Mouse (Mus musculus) liver, embryonic 16.5 days (tissue): ENCODE measurements around the gene Cpeb3. TPM values are rescaled to one million over a fixed set of nuclear protein-coding genes. Genes with fewer than 3 reads are reported as not detected.
"Not testable (repeated sequence)": the region's sequence is repeated elsewhere in the genome, so short reads cannot be mapped to it uniquely, and the experiment has no call there.

ENCODE experiments used
- ATAC-seq: fragments of 200-750 bp; cut with Nextera tagmentation; 2 replicates; pipeline ENCODE4 v1.8.0; 2017; ENCODE audit warnings: low read depth, mild to moderate bottlenecking, moderate number of reproducible peaks, moderate library complexity
- H3K27ac ChIP-seq: fragments of 300-500 bp; sonication (generic); 2 replicates; pipeline ENCODE4 v1.5.1; 2014; ENCODE audit warnings: mild to moderate bottlenecking, low read length
- H3K27me3 ChIP-seq: fragments of 300-500 bp; sonication (generic); 2 replicates; pipeline ENCODE4 v1.6.1; 2014; ENCODE audit warnings: low read depth, low read length, mixed read lengths; ENCODE audit not compliant: control insufficient read depth, insufficient read depth
- H3K36me3 ChIP-seq: fragments of 300-500 bp; sonication (generic); 2 replicates; pipeline ENCODE4 v1.6.1; 2014; ENCODE audit warnings: mild to moderate bottlenecking; ENCODE audit not compliant: control insufficient read depth, insufficient read depth
- H3K4me1 ChIP-seq: fragments of 300-500 bp; sonication (generic); 2 replicates; pipeline ENCODE4 v1.6.1; 2014; ENCODE audit warnings: low read depth, low read length, mixed read lengths; ENCODE audit not compliant: control insufficient read depth
- H3K4me2 ChIP-seq: fragments of 300-500 bp; sonication (generic); 2 replicates; pipeline ENCODE4 v1.6.1; 2014; ENCODE audit warnings: low read depth, low read length, mixed read lengths
- H3K4me3 ChIP-seq: fragments of 300-500 bp; sonication (generic); 2 replicates; pipeline ENCODE4 v1.5.1; 2014; ENCODE audit warnings: low read depth, mild to moderate bottlenecking, low read length
- H3K9ac ChIP-seq: fragments of 300-500 bp; sonication (generic); 2 replicates; pipeline ENCODE4 v1.6.1; 2014; ENCODE audit warnings: low read depth, low read length
- H3K9me3 ChIP-seq: fragments of 300-500 bp; sonication (generic); replicated peaks from 2 replicates; pipeline ENCODE4 v1.6.1; 2016; ENCODE audit warnings: low read length; ENCODE audit not compliant: control insufficient read depth
- whole genome bisulfite sequencing: fragments of 180-500 bp; shearing (Covaris S2); extraction: QIAGEN DNeasy Blood & Tissue Kit; methylation state at CpG from one replicate; pipeline ENCODE4 v1.1.7; 2014; ENCODE audit not compliant: insufficient replicate concordance; 5-methylcytosine and 5-hydroxymethylcytosine counted together
- polyA plus RNA-seq: library from polyadenylated mRNA; unstranded; fragments of >200 nt; fragmentation: Nextera tagmentation; extraction: Ambion mirVana; gene quantifications from 2 replicates; pipeline ENCODE4 v1.2.1, GENCODE M21; 2015

Cpeb3 gene
- polyA plus RNA-seq, 1 experiment from 2014 or later: 3.8 TPM

DNA sequence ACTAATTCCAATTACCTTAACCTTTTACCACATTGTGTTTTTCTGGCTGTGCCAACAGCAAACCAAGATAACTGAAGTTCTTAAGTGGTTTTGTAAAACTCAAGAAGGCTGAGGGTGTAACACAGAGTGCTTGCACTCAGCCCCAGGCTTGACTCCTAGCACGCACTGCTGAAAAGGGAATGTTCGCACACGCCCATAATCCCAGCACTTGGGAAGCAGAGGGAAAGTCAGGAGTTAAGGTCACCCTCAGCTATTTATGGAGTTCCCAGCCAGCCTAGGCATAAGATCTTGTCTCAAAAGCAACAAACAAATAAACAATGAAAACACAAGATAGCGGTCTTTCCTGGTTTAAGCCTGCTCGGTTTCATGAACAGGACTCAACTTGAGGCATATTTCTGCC is 63.0 kb downstream of the Cpeb3 start:
- peaks cover 17% of the 10 kb centered on the region for H3K4me1 ChIP-seq
- no peak for ATAC-seq
- no peak overlapping the region for H3K4me2 ChIP-seq

DNA sequence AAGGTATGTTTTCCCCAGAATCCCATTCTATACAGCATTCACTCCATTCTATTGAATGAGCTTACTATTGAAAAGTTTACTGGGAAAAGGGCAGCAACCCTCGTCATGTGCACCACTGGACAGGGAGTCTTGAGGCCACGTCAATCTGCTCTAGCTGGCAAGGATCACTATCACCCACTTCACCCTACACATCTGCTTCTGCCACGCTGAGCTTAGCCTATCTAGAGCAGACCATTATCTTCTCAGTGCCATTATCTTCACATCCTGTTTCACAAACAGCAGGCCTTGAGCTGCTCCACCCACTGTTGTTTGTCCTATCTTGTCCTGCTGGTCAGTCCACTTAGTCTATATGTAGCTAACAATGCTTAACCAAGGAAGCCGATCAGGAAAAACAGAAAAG is 66.8 kb downstream of the Cpeb3 start:
- no peaks in the 10 kb centered on the region for H3K36me3 ChIP-seq
- 14% methylated on average over 4 of the region's 4 CpGs for WGBS
- peaks cover 17% of the 10 kb centered on the region for H3K4me1 ChIP-seq
- H3K4me2 ChIP-seq: peak overlapping the region; percentile 30
- no peaks in the 10 kb centered on the region for H3K9me3 ChIP-seq
- ATAC-seq: peak; percentile 92
- H3K9ac ChIP-seq: no peak overlapping the region
- H3K27me3 ChIP-seq: no peaks in the 10 kb centered on the region
- H3K27ac ChIP-seq: no peak overlapping the region
- no peak overlapping the region for H3K4me3 ChIP-seq

More for the DNA sequence above, 63.0 kb downstream of the Cpeb3 start:
- 91% methylated on average over 5 of the region's 5 CpGs for WGBS
- no peaks in the 10 kb centered on the region for H3K36me3 ChIP-seq
- no peak overlapping the region for H3K4me3 ChIP-seq
- H3K27me3 ChIP-seq: no peaks in the 10 kb centered on the region
- H3K9me3 ChIP-seq: no peaks in the 10 kb centered on the region
- no peak overlapping the region for H3K9ac ChIP-seq
- H3K27ac ChIP-seq: no peak overlapping the region

DNA sequence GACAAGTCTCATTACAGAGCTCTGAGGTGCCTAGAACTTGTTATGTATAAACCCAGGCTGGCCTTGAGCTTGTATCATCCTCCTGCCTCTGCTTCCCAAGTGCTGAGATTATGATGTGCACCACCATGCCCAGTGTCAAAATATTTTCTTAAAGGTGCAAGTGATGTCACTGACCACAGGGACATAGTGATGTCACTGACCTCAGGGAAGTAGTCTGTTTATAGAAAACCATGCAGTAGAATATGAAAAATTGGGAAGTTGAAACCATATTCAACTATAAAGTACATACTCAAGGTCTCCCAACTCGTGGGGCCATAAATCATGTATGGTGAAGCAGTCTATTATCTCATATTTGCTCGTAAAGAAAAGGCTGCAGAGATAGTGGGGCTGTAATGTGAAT is 71.3 kb downstream of the Cpeb3 start:
- H3K36me3 ChIP-seq: no peaks in the 10 kb centered on the region
- no peak overlapping the region for H3K9ac ChIP-seq
- ATAC-seq: no peak
- no peaks in the 10 kb centered on the region for H3K27me3 ChIP-seq
- H3K4me3 ChIP-seq: no peak overlapping the region
- peaks cover 10% of the 10 kb centered on the region for H3K4me1 ChIP-seq
- 24% methylated on average over 2 of the region's 2 CpGs for WGBS
- H3K4me2 ChIP-seq: no peak overlapping the region
- no peaks in the 10 kb centered on the region for H3K9me3 ChIP-seq
- H3K27ac ChIP-seq: no peak overlapping the region

DNA sequence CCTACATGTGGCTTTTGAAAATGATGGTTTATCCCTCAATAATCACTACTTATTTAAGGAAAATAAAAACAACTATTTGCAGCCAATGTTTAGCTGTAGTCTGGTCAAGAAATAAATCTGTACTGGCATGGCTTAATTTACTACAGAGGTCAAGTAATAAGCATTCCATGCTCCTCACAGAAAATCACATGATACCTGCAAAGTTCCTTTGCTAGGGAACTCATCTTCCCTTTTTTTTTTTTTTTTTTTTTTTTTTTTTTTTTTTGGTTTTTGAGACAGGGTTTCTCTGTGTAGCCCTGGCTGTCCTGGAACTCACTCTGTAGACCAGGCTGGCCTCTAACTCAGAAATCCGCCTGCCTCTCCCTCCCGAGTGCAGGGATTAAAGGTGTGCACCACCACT is 72.9 kb downstream of the Cpeb3 start:
- not testable (repeated sequence) for ATAC-seq, H3K27ac ChIP-seq, H3K4me3 ChIP-seq, H3K4me1 ChIP-seq, H3K36me3 ChIP-seq, H3K4me2 ChIP-seq, H3K9me3 ChIP-seq, H3K27me3 ChIP-seq, H3K9ac ChIP-seq
- 85% methylated on average over 2 of the region's 2 CpGs for WGBS

DNA sequence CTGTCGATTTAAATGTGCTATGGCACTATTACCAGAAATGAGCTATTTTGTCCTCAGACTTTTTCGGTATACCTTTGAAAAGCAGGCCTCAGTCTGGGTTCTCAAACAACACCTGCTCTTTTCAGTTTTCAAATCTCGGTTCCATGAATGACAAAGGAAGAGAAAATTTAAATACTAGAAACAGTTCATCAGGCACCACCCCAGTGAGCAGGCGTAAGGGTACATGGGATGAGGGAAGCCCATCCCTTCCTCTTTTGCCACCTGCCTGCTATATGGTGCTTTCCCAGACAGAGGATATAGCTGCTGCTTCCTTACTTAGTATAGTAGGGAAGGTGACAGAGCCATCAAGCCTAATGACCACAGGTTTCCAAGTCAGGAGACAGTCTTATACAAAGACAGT is 74.7 kb downstream of the Cpeb3 start:
- Histone ChIP-seq H3K4me2 (no peak overlapping the region), H3K27ac (no peak overlapping the region), H3K4me1 (no peaks in the 10 kb centered on the region), H3K4me3 (no peak overlapping the region), H3K9ac (no peak overlapping the region), H3K36me3 (no peaks in the 10 kb centered on the region), H3K9me3 (no peaks in the 10 kb centered on the region), H3K27me3 (no peaks in the 10 kb centered on the region)
- no peak for ATAC-seq
- 79% methylated on average over 4 of the region's 4 CpGs for WGBS

DNA sequence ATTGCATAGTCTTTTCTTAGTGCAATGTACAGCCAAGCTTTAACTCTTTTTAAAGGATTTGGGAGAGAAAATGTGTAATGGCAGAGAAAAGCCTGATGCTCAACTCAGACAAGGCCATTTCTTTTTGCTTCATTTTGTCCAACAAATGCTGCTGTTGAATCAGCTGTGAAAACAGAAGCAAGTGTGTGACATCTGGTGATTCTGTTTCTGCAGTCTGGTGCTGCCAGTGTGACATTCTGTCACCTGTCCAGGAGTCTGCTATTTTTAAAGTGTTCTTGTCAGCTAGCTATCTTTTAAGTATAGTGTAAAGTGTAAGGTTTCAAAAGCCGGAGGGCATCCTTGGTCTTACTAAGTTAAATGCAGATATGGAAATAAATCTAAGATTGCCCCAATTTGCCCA is 76.7 kb downstream of the Cpeb3 start:
- ATAC-seq: no peak
- no peaks in the 10 kb centered on the region for H3K36me3 ChIP-seq
- H3K9me3 ChIP-seq: no peaks in the 10 kb centered on the region
- H3K27me3 ChIP-seq: no peaks in the 10 kb centered on the region
- no peak overlapping the region for H3K27ac ChIP-seq
- 75% methylated on average over 1 of the region's 1 CpGs for WGBS
- H3K4me1 ChIP-seq: no peaks in the 10 kb centered on the region; the same call in 1 of the 2 replicates
- no peak overlapping the region for H3K4me2 ChIP-seq
- no peak overlapping the region for H3K4me3 ChIP-seq
- no peak overlapping the region for H3K9ac ChIP-seq

DNA sequence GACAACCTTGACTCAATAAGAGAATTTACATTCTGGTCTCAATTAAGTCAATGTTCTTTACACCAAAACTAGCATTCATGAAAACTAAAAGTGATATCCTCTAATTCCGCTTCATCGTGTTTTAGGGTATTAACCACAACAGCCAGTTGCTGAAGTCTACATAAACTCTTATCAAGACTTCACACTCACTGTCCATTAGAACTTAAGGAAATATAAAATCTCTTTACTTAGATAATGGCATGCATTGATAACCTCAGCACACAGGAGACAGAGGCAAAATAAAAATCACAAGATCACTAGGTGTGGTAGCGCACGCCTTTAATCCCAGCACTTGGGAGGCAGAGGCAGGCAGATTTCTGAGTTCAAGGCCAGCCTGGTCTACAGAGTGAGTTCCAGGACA is 79.9 kb downstream of the Cpeb3 start:
- Histone ChIP-seq H3K4me3 (no peak overlapping the region), H3K4me1 (no peaks in the 10 kb centered on the region; the same call in 1 of the 2 replicates), H3K9ac (no peak overlapping the region), H3K27me3 (no peaks in the 10 kb centered on the region), H3K27ac (no peak overlapping the region), H3K36me3 (no peaks in the 10 kb centered on the region), H3K9me3 (no peaks in the 10 kb centered on the region), H3K4me2 (no peak overlapping the region)
- ATAC-seq: no peak
- 36% methylated on average over 4 of the region's 4 CpGs for WGBS

DNA sequence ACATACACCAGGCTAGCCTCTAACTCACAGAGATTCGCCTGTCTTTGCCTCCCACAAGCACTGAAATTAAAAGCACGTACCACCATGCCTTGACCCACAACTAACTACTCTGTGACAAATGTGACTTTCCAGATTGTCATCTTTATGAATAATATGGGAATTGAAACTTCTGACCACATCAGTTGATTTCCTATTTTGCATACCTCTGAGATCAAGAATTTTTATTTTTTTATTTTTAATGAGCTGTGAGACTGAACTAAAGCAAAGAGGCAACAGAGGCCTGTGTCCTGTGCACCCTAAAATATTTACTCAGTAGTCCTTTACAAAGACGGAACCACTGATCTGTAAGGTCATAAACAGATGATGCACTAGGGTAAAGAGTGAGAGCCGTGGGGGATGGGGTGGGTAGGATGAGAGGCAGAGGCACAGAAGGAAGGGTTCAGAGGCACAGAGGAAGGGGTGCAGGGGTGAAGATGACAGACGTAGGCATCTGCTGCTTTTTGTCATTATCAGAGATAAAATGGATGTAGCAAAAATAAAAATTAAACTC is 81.3 kb downstream of the Cpeb3 start:
- ATAC-seq: no peak
- no peaks in the 10 kb centered on the region; the same call in 1 of the 2 replicates for H3K4me1 ChIP-seq
- H3K4me2 ChIP-seq: no peak overlapping the region
- 63% methylated on average over 5 of the region's 5 CpGs for WGBS
- H3K9me3 ChIP-seq: no peaks in the 10 kb centered on the region
- H3K36me3 ChIP-seq: no peaks in the 10 kb centered on the region
- no peak overlapping the region for H3K4me3 ChIP-seq
- H3K27me3 ChIP-seq: no peaks in the 10 kb centered on the region
- H3K27ac ChIP-seq: no peak overlapping the region
- H3K9ac ChIP-seq: no peak overlapping the region

DNA sequence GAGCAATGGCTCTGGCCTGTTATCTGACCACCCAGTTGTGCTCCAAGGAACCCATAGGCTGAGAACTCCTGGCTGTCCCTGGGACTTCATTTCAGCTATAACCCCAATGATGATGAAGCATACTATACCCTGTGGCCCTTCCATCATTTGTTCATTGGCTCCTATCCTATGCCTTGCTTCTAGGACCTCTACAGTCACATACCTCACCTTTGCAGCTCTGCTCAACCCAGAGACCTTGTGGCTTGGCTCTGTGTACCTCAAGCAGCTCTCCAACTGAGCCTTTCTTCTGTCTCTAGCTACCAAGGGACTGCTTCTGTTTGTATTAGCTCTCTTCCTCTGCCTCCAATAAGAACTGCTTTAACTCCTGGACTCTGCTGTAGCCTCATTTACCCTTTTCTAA is 83.4 kb downstream of the Cpeb3 start:
- Histone ChIP-seq H3K9ac (no peak overlapping the region), H3K4me2 (no peak overlapping the region), H3K9me3 (no peaks in the 10 kb centered on the region), H3K36me3 (no peaks in the 10 kb centered on the region), H3K4me3 (no peak overlapping the region), H3K27me3 (no peaks in the 10 kb centered on the region), H3K4me1 (no peaks in the 10 kb centered on the region; the same call in 1 of the 2 replicates), H3K27ac (no peak overlapping the region)
- ATAC-seq: no peak
